Mouse (Mus musculus) kidney, embryonic 15.5 days (tissue): ENCODE measurements around the gene Ces1a. TPM values are rescaled to one million over a fixed set of nuclear protein-coding genes. Genes with fewer than 3 reads are reported as not detected.

ENCODE experiments used
- ATAC-seq: fragments of 200-750 bp; cut with Nextera tagmentation; replicated peaks from 2 replicates; pipeline ENCODE4 v1.8.0; 2017; ENCODE audit warnings: moderate TSS enrichment; ENCODE audit not compliant: low FRiP score
- H3K27ac ChIP-seq: fragments of 300-500 bp; sonication (generic); 2 replicates; pipeline ENCODE4 v1.5.1; 2015; ENCODE audit warnings: mild to moderate bottlenecking, inconsistent platforms
- H3K27me3 ChIP-seq: fragments of 300-500 bp; sonication (generic); 2 replicates; pipeline ENCODE4 v1.6.1; 2015; ENCODE audit warnings: inconsistent platforms
- H3K36me3 ChIP-seq: fragments of 300-500 bp; sonication (generic); 2 replicates; pipeline ENCODE4 v1.6.1; 2015; ENCODE audit warnings: inconsistent platforms
- H3K4me1 ChIP-seq: fragments of 300-500 bp; sonication (generic); 2 replicates; pipeline ENCODE4 v1.6.1; 2015; ENCODE audit warnings: inconsistent platforms
- H3K4me2 ChIP-seq: fragments of 300-500 bp; sonication (generic); 2 replicates; pipeline ENCODE4 v1.6.1; 2015; ENCODE audit warnings: moderate library complexity, mild to moderate bottlenecking, inconsistent platforms
- H3K4me3 ChIP-seq: fragments of 300-500 bp; sonication (generic); replicated peaks from 2 replicates; pipeline ENCODE4 v1.5.1; 2015; ENCODE audit warnings: mild to moderate bottlenecking, inconsistent platforms
- H3K9ac ChIP-seq: fragments of 300-500 bp; sonication (generic); 2 replicates; pipeline ENCODE4 v1.6.1; 2015; ENCODE audit warnings: mild to moderate bottlenecking, inconsistent platforms
- H3K9me3 ChIP-seq: fragments of 300-500 bp; sonication (generic); replicated peaks from 2 replicates; pipeline ENCODE4 v1.6.1; 2016; ENCODE audit warnings: inconsistent platforms
- WGBS: fragments of 180-500 bp; shearing (Covaris S2); methylation state at CpG from one replicate; pipeline ENCODE4 v1.1.7; 2015; ENCODE audit warnings: mixed read lengths; 5-methylcytosine and 5-hydroxymethylcytosine counted together
- polyA plus RNA-seq: library from polyadenylated mRNA; unstranded; fragments of >200 nt; fragmentation: Nextera tagmentation; extraction: Ambion mirVana; gene quantifications from 2 replicates; pipeline ENCODE4 v1.2.1, GENCODE M21; 2015

Ces1a gene
- polyA plus RNA-seq, 1 experiment from 2014 or later = not detected

DNA sequence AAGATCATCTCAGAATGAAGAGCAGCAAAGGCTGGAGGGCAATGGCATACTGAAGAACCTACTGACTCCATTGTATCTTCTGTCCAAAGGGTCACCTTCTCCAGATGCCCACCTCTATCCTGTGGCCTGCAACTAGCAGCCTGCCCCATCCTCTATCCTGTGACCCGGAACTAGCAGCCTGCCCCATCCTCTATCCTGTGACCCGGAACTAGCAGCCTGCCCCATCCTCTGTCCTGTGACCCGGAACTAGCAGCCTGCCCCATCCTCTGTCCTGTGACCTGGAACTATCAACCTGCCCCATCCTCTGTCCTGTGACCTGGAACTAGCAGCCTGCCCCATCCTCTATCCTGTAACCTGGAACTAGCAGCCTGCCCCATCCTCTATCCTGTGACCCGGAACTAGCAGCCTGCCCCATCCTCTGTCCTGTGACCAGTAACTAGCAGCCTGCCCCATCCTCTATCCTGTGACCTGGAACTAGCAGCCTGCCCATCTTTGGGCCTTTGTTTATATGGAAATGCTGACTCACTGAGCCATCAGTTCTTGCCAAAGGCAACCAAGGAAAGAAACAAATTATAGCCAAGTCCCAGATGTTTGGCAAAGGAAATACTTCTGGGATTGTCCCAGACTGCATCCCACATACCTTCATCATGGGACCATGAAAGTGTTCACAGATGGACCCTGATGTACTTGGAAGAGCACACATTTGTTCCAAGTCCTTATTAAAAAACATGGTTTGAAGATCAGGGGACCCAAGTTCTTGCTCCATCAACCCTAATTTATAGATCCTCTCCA lies 7.0 kb downstream of the Ces1a start:
- H3K9me3 ChIP-seq = no peaks in the 10 kb centered on the region
- no peak for ATAC-seq
- no peak overlapping the region for H3K9ac ChIP-seq
- no peaks in the 10 kb centered on the region for H3K27me3 ChIP-seq
- no peaks in the 10 kb centered on the region for H3K4me1 ChIP-seq
- no peaks in the 10 kb centered on the region for H3K36me3 ChIP-seq
- H3K4me3 ChIP-seq = no peak overlapping the region
- H3K27ac ChIP-seq = no peak overlapping the region
- 56% methylated on average over 4 of the region's 4 CpGs for WGBS
- no peak overlapping the region for H3K4me2 ChIP-seq

DNA sequence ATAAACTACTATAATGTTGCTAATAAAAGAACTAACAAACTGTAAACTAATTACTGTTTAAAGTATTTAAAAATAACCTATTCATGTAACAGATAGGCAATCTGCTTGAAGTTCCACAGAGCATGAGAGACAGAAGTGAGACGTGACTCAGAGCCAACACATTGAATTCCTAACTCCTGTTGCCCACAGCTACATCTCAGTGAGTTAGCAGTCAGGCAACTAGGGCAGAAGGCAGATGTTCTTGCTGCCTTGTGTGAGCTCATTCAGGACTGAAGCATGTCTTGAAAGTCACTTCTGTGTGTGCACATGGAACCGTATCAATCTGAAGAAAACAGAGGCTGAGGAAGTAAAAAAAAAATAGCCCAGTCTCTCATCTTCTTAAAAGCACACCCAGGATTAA lies 7.7 kb downstream of the Ces1a start:
- Histone ChIP-seq H3K4me1 (no peaks in the 10 kb centered on the region), H3K4me2 (no peak overlapping the region), H3K27me3 (no peaks in the 10 kb centered on the region), H3K27ac (no peak overlapping the region), H3K36me3 (no peaks in the 10 kb centered on the region), H3K9ac (no peak overlapping the region), H3K9me3 (no peaks in the 10 kb centered on the region), H3K4me3 (no peak overlapping the region)
- 65% methylated on average over 2 of the region's 2 CpGs for WGBS
- ATAC-seq = no peak

DNA sequence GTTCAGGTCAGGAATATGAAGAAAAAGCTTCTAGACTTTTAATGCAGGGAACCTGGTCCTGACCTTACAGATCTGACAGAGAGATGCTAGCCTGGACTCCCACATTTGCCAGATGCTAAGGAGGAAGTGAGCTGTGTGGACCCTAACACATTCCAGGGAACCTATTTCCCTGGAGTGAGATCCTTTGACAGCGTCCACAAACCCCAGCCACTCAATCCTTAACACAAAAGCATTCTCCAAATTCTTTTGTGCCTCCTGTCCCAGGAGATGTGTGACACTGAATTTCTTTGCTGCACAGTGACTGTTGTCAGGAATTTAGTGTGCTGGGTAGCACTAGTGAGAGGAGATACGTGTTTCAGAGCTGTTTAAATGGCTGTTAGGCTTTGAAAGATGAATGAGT lies 9.2 kb downstream of the Ces1a start:
- Histone ChIP-seq H3K4me1 (no peaks in the 10 kb centered on the region), H3K36me3 (no peaks in the 10 kb centered on the region), H3K27me3 (no peaks in the 10 kb centered on the region), H3K4me3 (no peak overlapping the region), H3K4me2 (no peak overlapping the region), H3K27ac (no peak overlapping the region), H3K9me3 (no peaks in the 10 kb centered on the region), H3K9ac (no peak overlapping the region)
- ATAC-seq = no peak
- WGBS = 23% methylated on average over 2 of the region's 2 CpGs

DNA sequence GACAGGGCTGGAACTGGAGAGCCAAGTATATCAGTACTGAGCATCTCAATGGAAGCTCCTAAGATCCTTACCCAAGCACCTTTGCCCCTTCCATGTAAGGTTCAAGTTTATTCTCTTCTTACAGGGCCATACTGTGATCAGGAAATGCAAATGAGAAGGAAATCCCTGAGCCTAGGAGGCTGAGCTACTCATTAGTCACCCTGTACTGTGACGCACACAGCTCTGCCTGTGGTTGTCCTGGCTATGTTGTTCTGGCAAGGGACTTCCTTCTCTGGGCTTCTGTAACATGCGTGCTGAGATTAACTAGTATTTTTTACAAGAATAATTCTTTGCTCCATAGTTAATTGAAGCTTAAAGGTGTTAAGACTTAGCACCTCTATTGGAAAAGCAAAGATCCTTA lies 17.3 kb downstream of the Ces1a start:
- H3K4me3 ChIP-seq = no peak overlapping the region
- no peaks in the 10 kb centered on the region for H3K27me3 ChIP-seq
- no peak overlapping the region for H3K9ac ChIP-seq
- H3K4me2 ChIP-seq = no peak overlapping the region
- H3K27ac ChIP-seq = no peak overlapping the region
- 66% methylated on average over 2 of the region's 2 CpGs for WGBS
- ATAC-seq = no peak
- no peaks in the 10 kb centered on the region for H3K36me3 ChIP-seq
- H3K9me3 ChIP-seq = no peaks in the 10 kb centered on the region
- H3K4me1 ChIP-seq = no peaks in the 10 kb centered on the region

DNA sequence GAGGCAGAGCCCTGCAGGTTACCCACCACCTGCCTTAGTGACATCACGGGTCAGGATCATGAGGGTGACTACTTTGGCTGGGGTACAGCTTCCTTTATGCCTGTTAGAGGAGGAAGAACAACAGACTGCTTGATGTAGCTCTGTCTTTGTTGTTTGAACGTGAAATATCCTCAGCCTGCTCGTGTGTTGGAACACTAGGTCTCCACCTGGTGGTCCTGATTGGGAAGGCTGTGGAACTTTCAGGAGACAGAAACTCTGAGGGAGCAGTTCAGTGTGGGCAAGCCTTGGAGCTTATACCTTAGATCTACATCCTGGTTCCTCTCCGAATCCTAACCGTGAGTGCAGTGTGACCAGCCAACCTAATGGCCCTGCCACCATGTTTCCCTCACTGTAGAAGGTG lies 26.3 kb downstream of the Ces1a start:
- no peaks in the 10 kb centered on the region for H3K27me3 ChIP-seq
- no peaks in the 10 kb centered on the region for H3K36me3 ChIP-seq
- no peak overlapping the region for H3K27ac ChIP-seq
- WGBS = 69% methylated on average over 5 of the region's 5 CpGs
- no peak overlapping the region for H3K9ac ChIP-seq
- no peaks in the 10 kb centered on the region for H3K9me3 ChIP-seq
- no peak for ATAC-seq
- H3K4me3 ChIP-seq = no peak overlapping the region
- no peak overlapping the region for H3K4me2 ChIP-seq
- H3K4me1 ChIP-seq = no peaks in the 10 kb centered on the region

DNA sequence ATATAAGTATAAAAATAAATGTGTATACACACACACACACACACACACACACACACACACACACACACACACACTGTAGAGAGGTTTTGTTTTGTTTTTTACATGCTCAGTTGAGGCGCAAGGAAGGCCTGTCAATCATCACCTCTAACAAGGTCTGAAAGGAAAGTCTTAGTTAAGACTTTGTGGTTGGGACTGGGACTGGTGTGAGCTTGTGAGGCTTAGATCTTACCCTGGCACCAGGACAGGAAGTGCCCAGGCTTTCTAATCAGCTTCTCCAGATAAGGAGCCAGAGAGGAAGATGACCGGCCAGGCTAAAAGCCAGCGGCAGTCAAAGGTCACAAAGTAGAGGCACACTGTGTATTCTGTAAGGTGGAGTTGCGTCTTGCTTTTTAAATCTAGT lies 33.7 kb downstream of the Ces1a start:
- 81% methylated on average over 4 of the region's 4 CpGs for WGBS
- no peaks in the 10 kb centered on the region for H3K36me3 ChIP-seq
- no peak overlapping the region for H3K4me2 ChIP-seq
- H3K9me3 ChIP-seq = no peaks in the 10 kb centered on the region
- H3K4me1 ChIP-seq = no peaks in the 10 kb centered on the region
- no peak overlapping the region for H3K4me3 ChIP-seq
- no peaks in the 10 kb centered on the region for H3K27me3 ChIP-seq
- H3K9ac ChIP-seq = no peak overlapping the region
- H3K27ac ChIP-seq = no peak overlapping the region
- no peak for ATAC-seq

DNA sequence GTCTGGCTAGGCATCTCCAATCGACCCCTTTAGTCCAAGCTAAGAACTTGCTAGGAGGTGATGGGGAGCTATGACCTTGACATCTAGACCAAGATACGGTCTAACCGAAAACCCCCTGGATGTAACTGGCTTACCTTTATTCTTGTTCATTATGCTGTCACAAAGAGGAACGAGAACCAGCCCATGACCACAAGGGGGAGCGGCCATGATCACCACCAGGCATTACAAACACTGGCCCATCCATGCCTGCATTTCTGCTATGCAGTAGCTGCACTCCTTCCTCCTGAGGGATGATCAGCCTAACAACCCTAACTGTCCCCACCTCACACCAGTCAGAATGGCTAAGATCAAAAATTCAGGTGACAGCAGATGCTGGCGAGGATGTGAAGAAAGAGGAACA lies 35.8 kb downstream of the Ces1a start:
- ATAC-seq = no peak
- no peaks in the 10 kb centered on the region for H3K27me3 ChIP-seq

DNA sequence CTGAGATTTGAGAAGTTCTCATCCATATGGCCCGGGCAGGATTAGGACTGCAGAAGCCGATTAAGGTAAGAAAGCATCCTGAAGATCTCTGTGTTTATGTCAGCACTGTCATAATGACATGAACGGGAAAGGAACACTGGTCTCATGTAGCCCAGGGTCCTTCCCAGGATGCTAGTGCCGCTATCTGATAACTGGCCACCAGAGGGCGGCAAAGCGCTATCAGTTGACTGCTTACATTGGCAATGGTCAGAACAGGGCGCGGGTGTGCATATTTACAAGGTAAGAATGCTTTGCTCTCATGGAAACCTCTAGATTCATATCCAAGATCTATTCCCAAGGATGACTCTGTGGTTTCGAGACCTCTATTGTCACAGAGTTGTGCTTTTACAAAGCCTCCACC lies 36.6 kb downstream of the Ces1a start:
- no peak overlapping the region for H3K4me2 ChIP-seq
- WGBS = 10% methylated on average over 9 of the region's 9 CpGs
- H3K9ac ChIP-seq = no peak overlapping the region
- peak; percentile 64; the same call in 1 of the 2 replicates for ATAC-seq
- H3K36me3 ChIP-seq = no peaks in the 10 kb centered on the region
- H3K9me3 ChIP-seq = no peaks in the 10 kb centered on the region
- no peak overlapping the region for H3K4me3 ChIP-seq
- H3K27me3 ChIP-seq = no peaks in the 10 kb centered on the region
- no peaks in the 10 kb centered on the region for H3K4me1 ChIP-seq
- no peak overlapping the region for H3K27ac ChIP-seq

More for the DNA sequence above, 35.8 kb downstream of the Ces1a start:
- H3K36me3 ChIP-seq = no peaks in the 10 kb centered on the region
- no peak overlapping the region for H3K9ac ChIP-seq
- H3K4me2 ChIP-seq = no peak overlapping the region
- WGBS = 79% methylated on average over 6 of the region's 6 CpGs
- H3K9me3 ChIP-seq = no peaks in the 10 kb centered on the region
- H3K4me3 ChIP-seq = no peak overlapping the region
- H3K4me1 ChIP-seq = no peaks in the 10 kb centered on the region
- no peak overlapping the region for H3K27ac ChIP-seq

DNA sequence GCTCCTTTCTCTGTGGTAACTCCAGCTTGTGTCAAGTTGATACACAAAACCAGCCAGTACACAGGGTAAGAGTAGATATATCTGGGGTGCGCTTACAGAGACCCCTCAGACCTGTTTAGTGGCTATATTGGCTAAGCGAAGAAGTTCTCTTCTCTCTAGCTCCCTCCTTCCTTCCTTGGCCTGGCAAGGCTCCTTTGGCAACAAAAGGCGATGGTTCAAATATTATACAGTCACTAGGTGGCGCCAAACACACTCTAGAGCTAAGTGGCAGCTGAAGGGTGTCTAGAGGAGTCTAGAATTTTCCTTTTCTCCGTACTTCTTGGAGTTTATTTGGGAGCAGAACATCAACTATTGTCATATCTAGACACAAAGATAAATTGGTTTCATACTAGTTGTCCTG lies 37.7 kb downstream of the Ces1a start:
- no peak overlapping the region for H3K4me2 ChIP-seq
- no peak overlapping the region for H3K27ac ChIP-seq
- H3K36me3 ChIP-seq = no peaks in the 10 kb centered on the region
- no peak overlapping the region for H3K4me3 ChIP-seq
- H3K4me1 ChIP-seq = no peaks in the 10 kb centered on the region
- whole genome bisulfite sequencing = 31% methylated on average over 5 of the region's 5 CpGs
- no peaks in the 10 kb centered on the region for H3K9me3 ChIP-seq
- no peaks in the 10 kb centered on the region for H3K27me3 ChIP-seq
- no peak overlapping the region for H3K9ac ChIP-seq
- ATAC-seq = no peak

DNA sequence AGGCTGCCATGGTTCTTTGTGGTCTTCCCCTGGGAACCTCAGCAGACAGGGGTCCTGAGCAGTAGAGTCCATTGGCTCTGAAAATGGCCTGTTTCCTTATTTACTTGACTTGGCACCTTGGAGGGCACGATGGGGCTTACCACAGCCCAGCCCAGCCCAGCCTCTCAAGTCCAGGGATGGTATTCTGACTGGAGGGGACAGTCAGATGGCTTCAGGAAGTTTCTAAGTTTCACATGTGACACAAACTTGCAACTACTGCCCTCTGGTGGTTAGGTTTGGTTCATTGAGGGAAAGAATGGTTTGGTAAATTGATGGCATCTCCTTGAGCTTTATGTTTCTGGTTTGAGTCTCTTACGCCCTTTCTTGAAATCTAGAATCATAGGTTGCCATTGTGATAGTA lies 49.4 kb downstream of the Ces1a start:
- no peaks in the 10 kb centered on the region for H3K27me3 ChIP-seq
- H3K27ac ChIP-seq = no peak overlapping the region
- no peak for ATAC-seq
- no peaks in the 10 kb centered on the region for H3K36me3 ChIP-seq
- no peak overlapping the region for H3K4me2 ChIP-seq
- 49% methylated on average over 2 of the region's 2 CpGs for WGBS
- no peaks in the 10 kb centered on the region for H3K4me1 ChIP-seq
- no peaks in the 10 kb centered on the region for H3K9me3 ChIP-seq
- no peak overlapping the region for H3K9ac ChIP-seq
- no peak overlapping the region for H3K4me3 ChIP-seq

DNA sequence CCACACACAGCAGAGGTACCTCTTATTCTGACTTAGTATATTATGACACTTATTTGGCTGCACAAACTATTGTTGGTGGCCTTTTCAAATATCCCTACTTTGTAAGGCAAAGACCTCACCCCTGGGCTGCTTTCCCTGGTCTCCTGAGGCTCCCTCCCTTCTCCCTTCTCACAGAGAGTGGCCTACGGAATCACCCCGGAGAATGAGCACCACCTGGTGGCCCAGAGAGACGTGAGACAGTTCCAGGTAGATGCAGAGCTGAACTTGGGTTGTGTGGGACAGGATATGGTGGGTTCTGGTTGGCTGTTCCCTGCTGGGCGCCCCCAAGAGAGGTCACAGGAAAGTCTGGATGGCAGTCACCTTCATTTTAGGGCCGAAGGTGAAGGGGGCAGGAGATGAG lies 51.2 kb downstream of the Ces1a start:
- Histone ChIP-seq H3K9me3 (no peaks in the 10 kb centered on the region), H3K4me2 (no peak overlapping the region), H3K4me3 (no peak overlapping the region), H3K36me3 (no peaks in the 10 kb centered on the region), H3K27me3 (no peaks in the 10 kb centered on the region), H3K4me1 (no peaks in the 10 kb centered on the region), H3K27ac (no peak overlapping the region), H3K9ac (no peak overlapping the region)
- 30% methylated on average over 5 of the region's 5 CpGs for WGBS
- no peak for ATAC-seq

DNA sequence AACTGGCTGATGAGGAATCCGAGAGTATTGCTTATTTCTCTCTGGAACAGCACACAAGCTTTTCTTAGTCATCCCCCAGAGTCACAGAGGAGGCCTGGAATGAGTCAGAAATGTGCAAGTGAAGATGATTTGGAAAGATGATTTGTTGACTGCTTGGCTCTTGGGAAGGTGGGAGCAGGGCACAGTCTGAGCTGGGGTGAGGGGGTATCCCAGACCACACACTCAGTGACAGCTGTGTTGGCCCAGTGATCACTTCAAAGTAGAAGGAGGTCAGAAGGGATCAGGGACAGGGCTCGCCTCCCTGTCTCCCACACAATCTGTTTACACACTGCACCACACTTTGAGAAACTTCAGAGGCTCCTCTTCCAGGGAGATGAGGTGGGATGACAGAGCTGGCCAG lies 63.6 kb downstream of the Ces1a start:
- 36% methylated on average over 2 of the region's 2 CpGs for WGBS
- H3K9me3 ChIP-seq = no peaks in the 10 kb centered on the region
- H3K36me3 ChIP-seq = no peaks in the 10 kb centered on the region
- H3K4me2 ChIP-seq = no peak overlapping the region
- ATAC-seq = no peak
- no peaks in the 10 kb centered on the region for H3K4me1 ChIP-seq
- no peak overlapping the region for H3K9ac ChIP-seq
- no peak overlapping the region for H3K27ac ChIP-seq
- H3K27me3 ChIP-seq = no peaks in the 10 kb centered on the region
- no peak overlapping the region for H3K4me3 ChIP-seq

DNA sequence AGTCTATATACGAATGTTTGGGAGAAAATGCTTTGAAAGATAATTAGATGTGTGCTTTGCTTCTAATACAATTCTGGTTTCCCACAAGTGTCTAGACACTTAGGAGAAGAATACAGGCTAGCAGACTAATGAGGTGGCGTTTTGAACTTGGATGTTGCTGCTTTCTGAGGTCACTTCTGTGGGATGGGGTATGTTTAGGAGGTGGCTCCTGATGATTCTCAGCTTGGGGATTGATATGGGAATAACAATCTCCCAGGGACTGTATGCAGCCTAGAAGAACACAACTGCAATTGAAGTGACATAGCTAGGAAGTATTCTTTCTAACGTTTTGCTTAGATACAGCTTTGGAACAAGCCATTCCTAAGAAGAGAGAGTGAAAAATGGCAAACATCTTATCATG lies 65.5 kb downstream of the Ces1a start:
- WGBS = 87% methylated on average over 3 of the region's 3 CpGs
- Histone ChIP-seq H3K27me3 (no peaks in the 10 kb centered on the region), H3K4me1 (no peaks in the 10 kb centered on the region), H3K9ac (no peak overlapping the region), H3K9me3 (no peaks in the 10 kb centered on the region), H3K27ac (no peak overlapping the region), H3K4me2 (no peak overlapping the region), H3K4me3 (no peak overlapping the region), H3K36me3 (no peaks in the 10 kb centered on the region)
- no peak for ATAC-seq
